Mouse (Mus musculus): Measurements from ENCODE around the gene Mapk9. TPM values are rescaled to one million over a fixed set of nuclear protein-coding genes. Genes with fewer than 3 reads are reported as not detected.

Gene Mapk9
- polyA plus RNA-seq, 1 experiment from 2014 or later = 31.1 TPM

- 76% methylated on average over 5 of the region's 5 CpGs for WGBS
- no peak overlapping the region for H3K9ac ChIP-seq (ENCODE audit: low read length)
- no peaks in the 10 kb centered on the region for H3K9me3 ChIP-seq (replicated peaks; ENCODE audit: control insufficient read depth, low read length)
- H3K27me3 ChIP-seq (ENCODE audit: control insufficient read depth, insufficient read depth, low read length) = no peaks in the 10 kb centered on the region
- H3K4me1 ChIP-seq (ENCODE audit: control insufficient read depth, insufficient read depth, low read length) = peaks cover 9% of the 10 kb centered on the region; the same call in 1 of the 2 replicates
- H3K36me3 ChIP-seq (ENCODE audit: control insufficient read depth, insufficient read depth, low read length) = no peaks in the 10 kb centered on the region
- H3K4me2 ChIP-seq (ENCODE audit: low read depth, low read length) = no peak overlapping the region
- ATAC-seq (ENCODE audit: insufficient read depth, low FRiP score) = no peak
- no peak overlapping the region for H3K4me3 ChIP-seq (replicated peaks; ENCODE audit: low read length)
- H3K27ac ChIP-seq (ENCODE audit: low read length) = no peak overlapping the region
Measured at GRCm38 (mm10) chr11:49832962-49833361, 13.6 kb upstream of the Mapk9 start.

- H3K4me2 ChIP-seq (ENCODE audit: low read depth, low read length) = no peak overlapping the region
- no peak overlapping the region for H3K9ac ChIP-seq (ENCODE audit: low read length)
- H3K27me3 ChIP-seq (ENCODE audit: control insufficient read depth, insufficient read depth, low read length) = no peaks in the 10 kb centered on the region
- 82% methylated on average over 6 of the region's 6 CpGs for WGBS
- H3K4me1 ChIP-seq (ENCODE audit: control insufficient read depth, insufficient read depth, low read length) = peaks cover 5% of the 10 kb centered on the region; the same call in 1 of the 2 replicates
- H3K27ac ChIP-seq (ENCODE audit: low read length) = no peak overlapping the region
- ATAC-seq (ENCODE audit: insufficient read depth, low FRiP score) = no peak
- no peaks in the 10 kb centered on the region for H3K36me3 ChIP-seq (ENCODE audit: control insufficient read depth, insufficient read depth, low read length)
- H3K4me3 ChIP-seq (replicated peaks; ENCODE audit: low read length) = no peak overlapping the region
- no peaks in the 10 kb centered on the region for H3K9me3 ChIP-seq (replicated peaks; ENCODE audit: control insufficient read depth, low read length)
Measured at GRCm38 (mm10) chr11:49834248-49834647, 12.3 kb upstream of the Mapk9 start.

GRCm38 (mm10) chr11:49835257-49835956 lies 11.1 kb upstream of the Mapk9 start:
- H3K27me3 ChIP-seq (ENCODE audit: control insufficient read depth, insufficient read depth, low read length) = no peaks in the 10 kb centered on the region
- H3K4me2 ChIP-seq (ENCODE audit: low read depth, low read length) = no peak overlapping the region
- no peak overlapping the region for H3K27ac ChIP-seq (ENCODE audit: low read length)
- no peaks in the 10 kb centered on the region for H3K9me3 ChIP-seq (replicated peaks; ENCODE audit: control insufficient read depth, low read length)
- ATAC-seq (ENCODE audit: insufficient read depth, low FRiP score) = no peak
- whole genome bisulfite sequencing = 92% methylated on average over 11 of the region's 11 CpGs
- no peaks in the 10 kb centered on the region for H3K36me3 ChIP-seq (ENCODE audit: control insufficient read depth, insufficient read depth, low read length)
- H3K4me1 ChIP-seq (ENCODE audit: control insufficient read depth, insufficient read depth, low read length) = no peaks in the 10 kb centered on the region
- no peak overlapping the region for H3K4me3 ChIP-seq (replicated peaks; ENCODE audit: low read length)
- H3K9ac ChIP-seq (ENCODE audit: low read length) = no peak overlapping the region

- Histone ChIP-seq H3K9ac (ENCODE audit: low read length) (no peak overlapping the region), H3K4me2 (ENCODE audit: low read depth, low read length) (no peak overlapping the region), H3K4me3 (replicated peaks; ENCODE audit: low read length) (no peak overlapping the region), H3K36me3 (ENCODE audit: control insufficient read depth, insufficient read depth, low read length) (no peaks in the 10 kb centered on the region), H3K27ac (ENCODE audit: low read length) (no peak overlapping the region), H3K4me1 (ENCODE audit: control insufficient read depth, insufficient read depth, low read length) (no peaks in the 10 kb centered on the region), H3K9me3 (replicated peaks; ENCODE audit: control insufficient read depth, low read length) (no peaks in the 10 kb centered on the region), H3K27me3 (ENCODE audit: control insufficient read depth, insufficient read depth, low read length) (no peaks in the 10 kb centered on the region)
- WGBS = 41% methylated on average over 13 of the region's 13 CpGs
- no peak for ATAC-seq (ENCODE audit: insufficient read depth, low FRiP score)
Measured at GRCm38 (mm10) chr11:49837717-49838407, 8.7 kb upstream of the Mapk9 start.

GRCm38 (mm10) chr11:49840666-49841065 lies 5.9 kb upstream of the Mapk9 start:
- no peaks in the 10 kb centered on the region for H3K9me3 ChIP-seq (replicated peaks; ENCODE audit: control insufficient read depth, low read length)
- H3K36me3 ChIP-seq (ENCODE audit: control insufficient read depth, insufficient read depth, low read length) = no peaks in the 10 kb centered on the region
- no peaks in the 10 kb centered on the region for H3K27me3 ChIP-seq (ENCODE audit: control insufficient read depth, insufficient read depth, low read length)
- no peak overlapping the region for H3K4me3 ChIP-seq (replicated peaks; ENCODE audit: low read length)
- H3K27ac ChIP-seq (ENCODE audit: low read length) = peak overlapping the region; percentile 37
- peaks cover 6% of the 10 kb centered on the region; the same call in 1 of the 2 replicates for H3K4me1 ChIP-seq (ENCODE audit: control insufficient read depth, insufficient read depth, low read length)
- peak; percentile 59 for ATAC-seq (ENCODE audit: insufficient read depth, low FRiP score)
- H3K4me2 ChIP-seq (ENCODE audit: low read depth, low read length) = no peak overlapping the region
- H3K9ac ChIP-seq (ENCODE audit: low read length) = no peak overlapping the region
- 58% methylated on average over 1 of the region's 1 CpGs for WGBS

GRCm38 (mm10) chr11:49841886-49842285 lies 4.7 kb upstream of the Mapk9 start:
- no peak overlapping the region for H3K4me2 ChIP-seq (ENCODE audit: low read depth, low read length)
- no peak overlapping the region for H3K4me3 ChIP-seq (replicated peaks; ENCODE audit: low read length)
- H3K36me3 ChIP-seq (ENCODE audit: control insufficient read depth, insufficient read depth, low read length) = no peaks in the 10 kb centered on the region
- H3K27me3 ChIP-seq (ENCODE audit: control insufficient read depth, insufficient read depth, low read length) = no peaks in the 10 kb centered on the region
- 55% methylated on average over 1 of the region's 1 CpGs for WGBS
- H3K27ac ChIP-seq (ENCODE audit: low read length) = no peak overlapping the region
- ATAC-seq (ENCODE audit: insufficient read depth, low FRiP score) = no peak
- no peaks in the 10 kb centered on the region for H3K9me3 ChIP-seq (replicated peaks; ENCODE audit: control insufficient read depth, low read length)
- peaks cover 11% of the 10 kb centered on the region for H3K4me1 ChIP-seq (ENCODE audit: control insufficient read depth, insufficient read depth, low read length)
- H3K9ac ChIP-seq (ENCODE audit: low read length) = no peak overlapping the region

- no peak overlapping the region for H3K4me2 ChIP-seq (ENCODE audit: low read depth, low read length)
- no peak overlapping the region for H3K27ac ChIP-seq (ENCODE audit: low read length)
- H3K27me3 ChIP-seq (ENCODE audit: control insufficient read depth, insufficient read depth, low read length) = no peaks in the 10 kb centered on the region
- no peaks in the 10 kb centered on the region for H3K36me3 ChIP-seq (ENCODE audit: control insufficient read depth, insufficient read depth, low read length)
- no peak for ATAC-seq (ENCODE audit: insufficient read depth, low FRiP score)
- no peak overlapping the region for H3K4me3 ChIP-seq (replicated peaks; ENCODE audit: low read length)
- WGBS = 42% methylated on average over 3 of the region's 3 CpGs
- H3K4me1 ChIP-seq (ENCODE audit: control insufficient read depth, insufficient read depth, low read length) = peaks cover 14% of the 10 kb centered on the region
- no peak overlapping the region for H3K9ac ChIP-seq (ENCODE audit: low read length)
- no peaks in the 10 kb centered on the region for H3K9me3 ChIP-seq (replicated peaks; ENCODE audit: control insufficient read depth, low read length)
Measured at GRCm38 (mm10) chr11:49842718-49843117, 3.8 kb upstream of the Mapk9 start.

GRCm38 (mm10) chr11:49844311-49844710 lies 2.2 kb upstream of the Mapk9 start:
- 83% methylated on average over 10 of the region's 10 CpGs for WGBS
- H3K4me3 ChIP-seq (replicated peaks; ENCODE audit: low read length) = no peak overlapping the region
- no peak overlapping the region for H3K4me2 ChIP-seq (ENCODE audit: low read depth, low read length)
- no peak overlapping the region for H3K9ac ChIP-seq (ENCODE audit: low read length)
- no peak overlapping the region for H3K27ac ChIP-seq (ENCODE audit: low read length)
- H3K4me1 ChIP-seq (ENCODE audit: control insufficient read depth, insufficient read depth, low read length) = peaks cover 21% of the 10 kb centered on the region
- no peak for ATAC-seq (ENCODE audit: insufficient read depth, low FRiP score)
- H3K36me3 ChIP-seq (ENCODE audit: control insufficient read depth, insufficient read depth, low read length) = no peaks in the 10 kb centered on the region
- H3K27me3 ChIP-seq (ENCODE audit: control insufficient read depth, insufficient read depth, low read length) = no peaks in the 10 kb centered on the region
- no peaks in the 10 kb centered on the region for H3K9me3 ChIP-seq (replicated peaks; ENCODE audit: control insufficient read depth, low read length)

- H3K9ac ChIP-seq (ENCODE audit: low read length) = no peak overlapping the region
- H3K27me3 ChIP-seq (ENCODE audit: control insufficient read depth, insufficient read depth, low read length) = no peaks in the 10 kb centered on the region
- H3K4me1 ChIP-seq (ENCODE audit: control insufficient read depth, insufficient read depth, low read length) = peaks cover 21% of the 10 kb centered on the region
- no peak for ATAC-seq (ENCODE audit: insufficient read depth, low FRiP score)
- 38% methylated on average over 3 of the region's 3 CpGs for WGBS
- H3K4me2 ChIP-seq (ENCODE audit: low read depth, low read length) = no peak overlapping the region
- H3K9me3 ChIP-seq (replicated peaks; ENCODE audit: control insufficient read depth, low read length) = no peaks in the 10 kb centered on the region
- H3K4me3 ChIP-seq (replicated peaks; ENCODE audit: low read length) = no peak overlapping the region
- no peaks in the 10 kb centered on the region for H3K36me3 ChIP-seq (ENCODE audit: control insufficient read depth, insufficient read depth, low read length)
- H3K27ac ChIP-seq (ENCODE audit: low read length) = no peak overlapping the region
Measured at GRCm38 (mm10) chr11:49844969-49845368, 1.6 kb upstream of the Mapk9 start.

Data from stomach, embryonic 16.5 days (tissue).